Mouse (Mus musculus) gastrocnemius, postnatal 14 days (tissue): ENCODE data around the gene Ctsa. TPM values are rescaled to one million over a fixed set of nuclear protein-coding genes. Genes with fewer than 3 reads are reported as not detected.
"Not testable (repeated sequence)": the region's sequence is repeated elsewhere in the genome, so short reads cannot be mapped to it uniquely, and the experiment has no call there.

Experiments used
- DNase-seq: peaks from one replicate; pipeline ENCODE4 v3.0.0; 2021; ENCODE audit warnings: mixed read lengths
- intact Hi-C: fragments of 180-260 bp; cut with DNase I; formaldehyde crosslinking; loops from one replicate; pipeline ENCODE4 v1.15.1; 2025; ENCODE audit warnings: low total_unique reads
- long read RNA-seq, 2 experiments: library from polyadenylated mRNA; stranded (forward); transcript quantifications; one replicate each; pipeline ENCODE4 v2.0.0; 2021
- total RNA-seq, 2 experiments: library from RNA; stranded (reverse); gene quantifications; 2 replicates each; pipeline ENCODE4 v1.2.3; 2021

Gene Ctsa
- total RNA-seq, result 10 to 100 TPM; 51.4 to 55.2 TPM
- long read RNA-seq, experiment 1, transcript Ctsa-202 (15 exons, 2,534 nt), result major isoform, 17 of 102 reads
- long read RNA-seq, experiment 1, partial matches to known transcripts, result 71 of 102 reads
- long read RNA-seq, experiment 1, other reads (novel, unspliced or antisense), result 11 of 102 reads
- long read RNA-seq, experiment 2, transcript Ctsa-202 (15 exons, 2,534 nt), result major isoform, 19 of 95 reads
- long read RNA-seq, experiment 2, partial matches to known transcripts, result 71 of 95 reads
- long read RNA-seq, experiment 2, other reads (novel, unspliced or antisense), result 3 of 95 reads

- peak; percentile 80 for DNase-seq
- intact Hi-C loops, result loop anchor here (10.0 kb wide), 1 partner anchor 62 kb away; no protein-coding TSS in a partner anchor
These were observed at the start of gene Ctsa for GRCm38 (mm10) chr2:164832748-164833301. Gene Ctsa, plus strand, starts transcription at chr2:164832873.

GRCm38 (mm10) chr2:164783926-164784581 lies 48.6 kb upstream of the Ctsa start:
- DNase-seq, result no peak
- intact Hi-C loops, result no loop called here

- DNase-seq, result no peak
- intact Hi-C loops, result no loop called here
These were observed 47.7 kb upstream of the Ctsa start for GRCm38 (mm10) chr2:164784869-164785420.

- peak; percentile 92 for DNase-seq
- intact Hi-C loops, result no loop called here
These were observed 46.9 kb upstream of the Ctsa start, which contains the start of gene Snx21 for GRCm38 (mm10) chr2:164785481-164786387. Gene Snx21, plus strand, starts transcription at chr2:164785823.

- intact Hi-C loops, result no loop called here
These were observed 46.2 kb upstream of the Ctsa start for GRCm38 (mm10) chr2:164786388-164786885.

GRCm38 (mm10) chr2:164787032-164787431 lies 45.6 kb upstream of the Ctsa start:
- no peak for DNase-seq
- intact Hi-C loops, result no loop called here

More at GRCm38 (mm10) chr2:164786388-164786885, 46.2 kb upstream of the Ctsa start:
- no peak for DNase-seq

- intact Hi-C loops, result no loop called here
- no peak for DNase-seq
These were observed 44.9 kb upstream of the Ctsa start for GRCm38 (mm10) chr2:164787779-164788178.

GRCm38 (mm10) chr2:164788411-164788810 lies 44.3 kb upstream of the Ctsa start:
- intact Hi-C loops, result no loop called here
- no peak for DNase-seq

- no peak for DNase-seq
- intact Hi-C loops, result no loop called here
These were observed 42.2 kb upstream of the Ctsa start for GRCm38 (mm10) chr2:164790451-164790850.

GRCm38 (mm10) chr2:164791841-164792261 lies 40.8 kb upstream of the Ctsa start:
- intact Hi-C loops, result no loop called here
- DNase-seq, result no peak

GRCm38 (mm10) chr2:164792400-164793190 lies 40.1 kb upstream of the Ctsa start:
- intact Hi-C loops, result no loop called here
- DNase-seq, result no peak

GRCm38 (mm10) chr2:164793236-164793635 lies 39.4 kb upstream of the Ctsa start:
- DNase-seq, result peak; percentile 52
- intact Hi-C loops, result no loop called here

- DNase-seq, result no peak
- intact Hi-C loops, result no loop called here
These were observed 38.9 kb upstream of the Ctsa start for GRCm38 (mm10) chr2:164793772-164794171.

GRCm38 (mm10) chr2:164794293-164794692 lies 38.4 kb upstream of the Ctsa start:
- peak; percentile 88 for DNase-seq
- intact Hi-C loops, result no loop called here

GRCm38 (mm10) chr2:164795868-164796267 lies 36.8 kb upstream of the Ctsa start:
- intact Hi-C loops, result no loop called here
- DNase-seq, result no peak

- DNase-seq, intact Hi-C loops: not testable (repeated sequence)
These were observed 34.1 kb upstream of the Ctsa start for GRCm38 (mm10) chr2:164798554-164798953.

- intact Hi-C loops, result loop anchor here (2.0 kb wide), 1 partner anchor 124 kb away; no protein-coding TSS in a partner anchor
These were observed 32.2 kb upstream of the Ctsa start for GRCm38 (mm10) chr2:164800252-164801004.

More at GRCm38 (mm10) chr2:164800252-164801004, 32.2 kb upstream of the Ctsa start:
- no peak for DNase-seq
